Comparison of ENCODE assay signal across 50 mouse cellular contexts in genomic region chr11:80835395-80835794, GRCm38 (mm10). TPM values are rescaled to one million over a fixed set of nuclear protein-coding genes. Genes with fewer than 3 reads are reported as not detected.
"Had no signal": no experiment of that assay in that cellular context is flagged by ENCODE, and none has a peak within 500 bp of the region (broad histone marks: within the 10 kb centered on the region; RNA-seq: fewer than 3 reads in every experiment).

No protein-coding gene starts in this region.

- DNase-seq: heart, adult 2 months; heart, postnatal 10 days; heart, postnatal 14 days; heart, postnatal 36 days; heart, postnatal 4 days; kidney, adult 11 months; kidney, adult 18-20 months; kidney, adult 2 months; kidney, adult 8-10 months; kidney, adult 9 months; kidney, postnatal 10 days; kidney, postnatal 14 days; kidney, postnatal 25 days; kidney, postnatal 36 days; kidney, postnatal 4 days; layer of hippocampus, adult 9-11 months; layer of hippocampus, postnatal 36 days had no signal

- H3K4me1 ChIP-seq: heart, embryonic 10.5 days; heart, embryonic 12.5 days; heart, embryonic 13.5 days; heart, embryonic 15.5 days; hindbrain, embryonic 15.5 days; intestine, embryonic 15.5 days; kidney, embryonic 15.5 days had no signal

- H3K4me3 ChIP-seq: heart, adult 2 months; heart, embryonic 10.5 days; heart, embryonic 12.5 days; heart, embryonic 13.5 days; heart, embryonic 15.5 days; hindbrain, embryonic 12.5 days; hindbrain, embryonic 13.5 days; hindbrain, embryonic 15.5 days; intestine, embryonic 15.5 days; kidney, embryonic 15.5 days; layer of hippocampus, adult 2 months had no signal

- H3K9me3 ChIP-seq: heart, embryonic 10.5 days; heart, embryonic 12.5 days; heart, embryonic 13.5 days; heart, embryonic 15.5 days; hindbrain, embryonic 12.5 days; hindbrain, embryonic 13.5 days; hindbrain, embryonic 15.5 days; intestine, embryonic 15.5 days; kidney, embryonic 15.5 days had no signal

- H3K9ac ChIP-seq: heart, embryonic 12.5 days; heart, embryonic 13.5 days; heart, embryonic 15.5 days; hindbrain, embryonic 12.5 days; hindbrain, embryonic 13.5 days; hindbrain, embryonic 14.5 days; hindbrain, embryonic 15.5 days; intestine, embryonic 15.5 days; kidney, embryonic 15.5 days had no signal

- H3K36me3 ChIP-seq: heart, embryonic 10.5 days; heart, embryonic 12.5 days; heart, embryonic 13.5 days; heart, embryonic 15.5 days; hindbrain, embryonic 12.5 days; hindbrain, embryonic 13.5 days; hindbrain, embryonic 15.5 days; intestine, embryonic 15.5 days; kidney, embryonic 15.5 days had no signal

- ATAC-seq: hindbrain, embryonic 16.5 days; hindbrain, postnatal 0 days; inflammation-experienced regulatory T-cells, adult 6 months; intestine, postnatal 0 days had no signal

- H3K27me3 ChIP-seq: hindbrain, embryonic 12.5 days; hindbrain, embryonic 13.5 days; hindbrain, embryonic 15.5 days; intestine, embryonic 15.5 days; kidney, embryonic 15.5 days had no signal

- H3K27ac ChIP-seq: heart, adult 2 months; heart, embryonic 10.5 days; heart, embryonic 13.5 days; heart, embryonic 15.5 days; hindbrain, embryonic 12.5 days; hindbrain, embryonic 13.5 days; hindbrain, embryonic 14.5 days; hindbrain, embryonic 15.5 days; hindbrain, postnatal 0 days; intestine, embryonic 15.5 days; kidney, embryonic 15.5 days; kidney, postnatal 0 days; layer of hippocampus, adult 2 months had no signal

- H3K4me2 ChIP-seq: heart, embryonic 11.5 days; heart, embryonic 12.5 days; heart, embryonic 13.5 days; heart, embryonic 15.5 days; hindbrain, embryonic 12.5 days; hindbrain, embryonic 13.5 days; hindbrain, embryonic 14.5 days; hindbrain, embryonic 15.5 days; intestine, embryonic 15.5 days; kidney, embryonic 15.5 days had no signal

RNA-seq across cellular contexts. Expression of gene Spaca3, which starts 22.8 kb away (rescaled TPM):
- total RNA-seq: heart, adult 2 months; heart, adult 8-10 months; heart, postnatal 10 days; heart, postnatal 14 days; heart, postnatal 25 days; heart, postnatal 36 days; heart, postnatal 4 days; hematopoietic stem cell, adult 5-6 weeks; hindbrain, postnatal 0 days; layer of hippocampus, adult 18-20 months; layer of hippocampus, adult 2 months; layer of hippocampus, adult 8-10 months; layer of hippocampus, postnatal 10 days; layer of hippocampus, postnatal 14 days; layer of hippocampus, postnatal 25 days; layer of hippocampus, postnatal 36 days had no signal
- polyA plus RNA-seq: heart, adult 2 months; heart, embryonic 10.5 days; heart, embryonic 11.5 days; heart, embryonic 12.5 days; heart, embryonic 13.5 days; heart, embryonic 14.5 days; heart, embryonic 15.5 days; heart, embryonic 16.5 days; hindbrain, embryonic 11.5 days; hindbrain, embryonic 12.5 days; hindbrain, embryonic 13.5 days; hindbrain, embryonic 14.5 days; hindbrain, embryonic 15.5 days; hindbrain, embryonic 16.5 days; hindbrain, postnatal 0 days; inflammation-experienced regulatory T-cells, adult 6 months; intestine, embryonic 14.5 days; intestine, embryonic 15.5 days; intestine, embryonic 16.5 days; intestine, postnatal 0 days; kidney, adult 2 months; kidney, embryonic 14.5 days; kidney, embryonic 15.5 days; kidney, embryonic 16.5 days; kidney, postnatal 0 days; large intestine, adult 2 months had no signal
